Mouse (Mus musculus) liver, adult 2 months (tissue): ENCODE measurements at regions not wholly inside any gene's neighbourhood (a gene's known extent, or its start where the extent isn't known, plus 50 kb on each side); places are given as distances from the start of the nearest gene placed in this dataset.

Experiments
- CTCF ChIP-seq: fragments of 200-500 bp; IDR thresholded peaks from 2 replicates; pipeline ENCODE4 v1.5.1; 2011; ENCODE audit warnings: low read depth, low read length, control low read depth
- POLR2A ChIP-seq: fragments of 200-500 bp; IDR thresholded peaks from 2 replicates; pipeline ENCODE4 v1.6.1; 2011; ENCODE audit warnings: low read length, control low read depth; ENCODE audit not compliant: insufficient read depth; ENCODE audit errors: extremely low read depth

- TF ChIP-seq CTCF, result no peak
- TF ChIP-seq POLR2A, result no peak
Observed at GRCm38 (mm10) chr15:7039825-7040224, 50.6 kb upstream of the Lifr start.
